Mouse (Mus musculus): ENCODE measurements around the gene Ric8b. TPM values are rescaled to one million over a fixed set of nuclear protein-coding genes. Genes with fewer than 3 reads are reported as not detected.
A peak's percentile ranks its signal among the peaks of the same experiment; 100 is the strongest.

Gene Ric8b
- polyA plus RNA-seq, 1 experiment from 2014 or later, result 19.2 TPM

GRCm38 (mm10) chr10:84945692-84946091 is 28.3 kb downstream of the Ric8b start:
- Histone ChIP-seq H3K4me2 (no peak overlapping the region), H3K27ac (no peak overlapping the region), H3K36me3 (peaks cover 8% of the 10 kb centered on the region), H3K9ac (no peak overlapping the region), H3K27me3 (replicated peaks) (no peaks in the 10 kb centered on the region), H3K9me3 (no peaks in the 10 kb centered on the region), H3K4me3 (replicated peaks) (no peak overlapping the region), H3K4me1 (peaks cover 19% of the 10 kb centered on the region; the same call in 1 of the 2 replicates)
- ATAC-seq (ENCODE audit: insufficient read depth, low FRiP score, low read depth), result no peak
- WGBS, result 87% methylated on average over 3 of the region's 3 CpGs

DNA sequence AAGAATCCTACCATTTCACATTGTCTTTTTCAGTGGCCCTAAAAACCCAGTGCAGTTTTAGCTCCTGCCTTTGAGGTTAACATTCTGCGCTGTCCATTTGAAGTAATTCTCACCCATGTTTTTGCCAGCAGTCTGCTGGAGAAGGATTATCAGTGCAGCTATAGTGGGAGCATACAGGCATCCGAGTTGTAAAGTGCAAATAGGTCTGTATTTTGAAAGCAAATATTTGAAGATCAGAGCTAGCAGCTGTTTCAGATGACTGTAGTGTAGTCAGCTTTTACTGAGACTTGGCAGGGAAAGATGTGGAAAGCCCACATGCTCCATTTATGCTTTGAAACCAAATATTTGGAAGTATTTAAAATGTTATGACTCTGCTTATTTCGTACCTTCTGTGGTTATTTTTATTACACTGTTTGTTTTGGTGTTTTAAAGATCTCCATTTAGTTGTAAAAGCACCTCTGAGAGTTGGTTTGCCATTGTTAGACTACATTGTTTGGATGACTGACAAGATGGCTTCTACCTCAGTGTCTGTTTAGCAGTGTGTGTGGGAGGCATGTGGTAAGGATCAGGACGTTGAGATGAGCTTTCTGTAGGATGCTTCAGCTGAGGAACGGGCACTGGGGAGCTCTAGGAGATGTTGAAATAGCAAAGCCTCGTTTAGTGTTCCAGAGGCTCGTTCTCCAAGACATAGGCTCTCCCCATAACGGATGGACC is 31.7 kb downstream of the Ric8b start:
- H3K4me3 ChIP-seq (replicated peaks), result no peak overlapping the region
- peaks cover 19% of the 10 kb centered on the region; the same call in 1 of the 2 replicates for H3K4me1 ChIP-seq
- H3K36me3 ChIP-seq, result peaks cover 8% of the 10 kb centered on the region
- no peaks in the 10 kb centered on the region for H3K27me3 ChIP-seq (replicated peaks)
- no peak overlapping the region for H3K4me2 ChIP-seq
- H3K27ac ChIP-seq, result no peak overlapping the region
- 29% methylated on average over 8 of the region's 8 CpGs for WGBS
- no peaks in the 10 kb centered on the region for H3K9me3 ChIP-seq
- ATAC-seq (ENCODE audit: insufficient read depth, low FRiP score, low read depth), result peak; percentile 66; the same call in 1 of the 2 replicates
- no peak overlapping the region for H3K9ac ChIP-seq

DNA sequence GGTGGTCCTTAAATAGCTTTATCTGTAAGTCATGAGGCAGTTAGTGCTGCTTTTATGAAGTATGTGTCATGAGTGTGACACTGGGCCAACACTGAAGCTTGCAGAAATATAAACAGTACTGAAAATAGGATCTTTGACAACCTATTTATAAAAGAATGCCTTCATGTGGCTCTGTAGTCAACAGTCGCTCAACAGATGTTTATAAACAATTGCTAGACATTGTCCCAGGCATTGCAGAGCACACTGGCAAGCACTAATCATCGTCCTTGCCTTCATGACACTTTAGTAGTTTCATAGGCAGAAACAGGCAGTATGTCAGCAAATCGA is 32.2 kb downstream of the Ric8b start:
- H3K36me3 ChIP-seq, result peaks cover 8% of the 10 kb centered on the region
- no peaks in the 10 kb centered on the region for H3K9me3 ChIP-seq
- H3K4me3 ChIP-seq (replicated peaks), result no peak overlapping the region
- no peak overlapping the region for H3K4me2 ChIP-seq
- WGBS, result 48% methylated on average over 3 of the region's 3 CpGs
- peaks cover 19% of the 10 kb centered on the region; the same call in 1 of the 2 replicates for H3K4me1 ChIP-seq
- no peak for ATAC-seq (ENCODE audit: insufficient read depth, low FRiP score, low read depth)
- H3K9ac ChIP-seq, result no peak overlapping the region
- no peaks in the 10 kb centered on the region for H3K27me3 ChIP-seq (replicated peaks)
- no peak overlapping the region for H3K27ac ChIP-seq

DNA sequence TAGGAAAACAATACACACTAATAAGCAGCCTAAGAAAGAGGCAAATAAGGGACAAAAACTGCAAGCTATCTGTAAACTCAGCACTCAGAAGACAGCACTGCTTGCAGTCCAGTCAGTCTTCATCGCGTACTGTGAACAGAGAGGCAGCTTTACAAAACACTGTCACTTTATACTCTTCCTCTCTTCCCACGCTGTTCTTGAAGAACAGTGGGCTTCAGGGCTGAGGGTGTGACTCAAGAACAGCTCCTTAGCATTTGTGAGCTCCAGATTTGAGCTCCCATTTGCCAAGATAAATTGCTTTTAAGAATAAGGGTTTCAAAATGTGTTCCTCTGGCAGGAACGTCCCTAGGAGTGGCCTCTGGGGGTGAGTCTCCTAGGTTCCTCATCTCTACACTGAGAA is 33.0 kb downstream of the Ric8b start:
- Histone ChIP-seq H3K4me1 (peaks cover 22% of the 10 kb centered on the region; the same call in 1 of the 2 replicates), H3K4me3 (replicated peaks) (no peak overlapping the region), H3K4me2 (no peak overlapping the region), H3K27me3 (replicated peaks) (no peaks in the 10 kb centered on the region), H3K9ac (no peak overlapping the region), H3K27ac (no peak overlapping the region), H3K9me3 (no peaks in the 10 kb centered on the region), H3K36me3 (peaks cover 8% of the 10 kb centered on the region)
- no peak for ATAC-seq (ENCODE audit: insufficient read depth, low FRiP score, low read depth)
- WGBS, result 65% methylated on average over 4 of the region's 4 CpGs

- H3K4me2 ChIP-seq, result no peak overlapping the region
- no peak for ATAC-seq (ENCODE audit: insufficient read depth, low FRiP score, low read depth)
- no peak overlapping the region for H3K9ac ChIP-seq
- H3K36me3 ChIP-seq, result no peaks in the 10 kb centered on the region
- H3K27ac ChIP-seq, result no peak overlapping the region
- no peaks in the 10 kb centered on the region for H3K27me3 ChIP-seq (replicated peaks)
- WGBS, result 91% methylated on average over 10 of the region's 10 CpGs
- no peak overlapping the region for H3K4me3 ChIP-seq (replicated peaks)
- H3K4me1 ChIP-seq, result peaks cover 16% of the 10 kb centered on the region; the same call in 1 of the 2 replicates
- no peaks in the 10 kb centered on the region for H3K9me3 ChIP-seq
Observed at GRCm38 (mm10) chr10:84954236-84954635, 36.8 kb downstream of the Ric8b start.

- peaks cover 5% of the 10 kb centered on the region; the same call in 1 of the 2 replicates for H3K4me1 ChIP-seq
- H3K27me3 ChIP-seq (replicated peaks), result no peaks in the 10 kb centered on the region
- H3K4me2 ChIP-seq, result no peak overlapping the region
- ATAC-seq (ENCODE audit: insufficient read depth, low FRiP score, low read depth), result no peak
- H3K27ac ChIP-seq, result no peak overlapping the region
- no peak overlapping the region for H3K9ac ChIP-seq
- H3K36me3 ChIP-seq, result no peaks in the 10 kb centered on the region
- no peaks in the 10 kb centered on the region for H3K9me3 ChIP-seq
- no peak overlapping the region for H3K4me3 ChIP-seq (replicated peaks)
- WGBS, result 53% methylated on average over 4 of the region's 4 CpGs
Observed at GRCm38 (mm10) chr10:84956173-84956572, 38.8 kb downstream of the Ric8b start.

- Histone ChIP-seq H3K4me3 (replicated peaks) (no peak overlapping the region), H3K36me3 (0 out of 2 replicates have a peak, but pooled peaks cover 3% of the 10 kb centered on the region), H3K27ac (no peak overlapping the region), H3K9ac (no peak overlapping the region), H3K4me1 (peaks cover 10% of the 10 kb centered on the region; the same call in 1 of the 2 replicates), H3K4me2 (no peak overlapping the region), H3K27me3 (replicated peaks) (no peaks in the 10 kb centered on the region), H3K9me3 (no peaks in the 10 kb centered on the region)
- WGBS, result 92% methylated on average over 2 of the region's 2 CpGs
- ATAC-seq (ENCODE audit: insufficient read depth, low FRiP score, low read depth), result no peak
Observed at GRCm38 (mm10) chr10:84958597-84958996, 41.2 kb downstream of the Ric8b start.

DNA sequence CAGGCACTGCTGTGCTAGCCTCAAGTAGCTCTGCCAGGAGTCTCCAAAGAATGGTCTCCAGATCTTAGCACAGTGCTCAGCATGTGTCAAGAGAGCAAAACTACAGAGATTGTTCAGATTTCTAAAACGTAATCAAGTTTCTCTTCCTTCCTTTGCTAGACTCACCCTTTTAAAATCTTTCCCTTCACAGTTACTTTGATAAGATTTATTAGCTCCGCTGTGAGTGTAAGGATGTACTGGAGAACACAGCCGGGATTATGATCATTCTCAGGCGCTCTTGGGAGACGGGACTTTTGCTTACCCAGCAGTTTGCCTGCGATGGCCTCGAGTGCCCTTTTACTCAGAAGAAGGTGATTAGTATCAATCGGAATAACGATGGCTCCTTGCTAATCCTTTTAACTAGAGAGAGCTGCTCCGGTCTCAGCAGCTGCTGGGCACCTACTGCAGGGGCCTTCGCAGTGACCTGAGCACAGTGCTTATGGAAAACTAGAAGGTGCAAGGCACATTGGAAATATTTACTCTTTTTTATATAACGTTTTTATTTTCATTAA is 43.0 kb downstream of the Ric8b start:
- H3K4me2 ChIP-seq, result no peak overlapping the region
- H3K9ac ChIP-seq, result no peak overlapping the region
- 0 out of 2 replicates have a peak, but pooled peaks cover 3% of the 10 kb centered on the region for H3K36me3 ChIP-seq
- no peak overlapping the region for H3K4me3 ChIP-seq (replicated peaks)
- peaks cover 8% of the 10 kb centered on the region; the same call in 1 of the 2 replicates for H3K4me1 ChIP-seq
- H3K27me3 ChIP-seq (replicated peaks), result no peaks in the 10 kb centered on the region
- WGBS, result 61% methylated on average over 12 of the region's 12 CpGs
- no peaks in the 10 kb centered on the region for H3K9me3 ChIP-seq
- no peak overlapping the region for H3K27ac ChIP-seq
- ATAC-seq (ENCODE audit: insufficient read depth, low FRiP score, low read depth), result no peak

GRCm38 (mm10) chr10:84963126-84963525 is 45.7 kb downstream of the Ric8b start:
- H3K27ac ChIP-seq, result no peak overlapping the region
- 0 out of 2 replicates have a peak, but pooled peaks cover 3% of the 10 kb centered on the region for H3K36me3 ChIP-seq
- 0 out of 2 replicates have a peak, but pooled peaks cover 6% of the 10 kb centered on the region for H3K4me1 ChIP-seq
- no peak for ATAC-seq (ENCODE audit: insufficient read depth, low FRiP score, low read depth)
- H3K4me3 ChIP-seq (replicated peaks), result no peak overlapping the region
- H3K4me2 ChIP-seq, result no peak overlapping the region
- no peaks in the 10 kb centered on the region for H3K9me3 ChIP-seq
- H3K9ac ChIP-seq, result no peak overlapping the region
- WGBS, result 79% methylated on average over 5 of the region's 5 CpGs
- H3K27me3 ChIP-seq (replicated peaks), result no peaks in the 10 kb centered on the region

DNA sequence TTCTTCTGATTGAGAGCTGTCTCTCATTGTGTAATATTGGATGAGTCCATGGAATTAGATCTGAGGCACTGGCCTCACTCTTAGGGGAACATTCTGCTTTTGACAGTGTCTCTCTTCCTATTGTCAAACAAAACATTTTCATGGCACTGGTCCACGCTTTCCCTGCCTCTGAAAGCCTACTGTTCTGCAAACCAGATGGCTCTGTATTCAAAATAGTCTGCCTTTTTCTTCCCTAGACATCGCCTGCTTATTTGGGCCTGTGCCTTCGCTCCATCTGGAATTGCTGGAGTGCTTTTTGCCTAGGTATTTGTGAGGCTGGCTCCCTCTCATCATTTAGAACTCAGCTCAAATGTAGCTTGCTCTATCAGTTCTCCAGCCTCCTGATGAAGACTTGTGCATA is 46.3 kb downstream of the Ric8b start:
- Histone ChIP-seq H3K9me3 (no peaks in the 10 kb centered on the region), H3K4me3 (replicated peaks) (no peak overlapping the region), H3K4me2 (no peak overlapping the region), H3K4me1 (0 out of 2 replicates have a peak, but pooled peaks cover 6% of the 10 kb centered on the region), H3K27ac (no peak overlapping the region), H3K27me3 (replicated peaks) (no peaks in the 10 kb centered on the region), H3K36me3 (0 out of 2 replicates have a peak, but pooled peaks cover 3% of the 10 kb centered on the region), H3K9ac (no peak overlapping the region)
- ATAC-seq (ENCODE audit: insufficient read depth, low FRiP score, low read depth), result no peak
- 70% methylated on average over 3 of the region's 3 CpGs for WGBS

DNA sequence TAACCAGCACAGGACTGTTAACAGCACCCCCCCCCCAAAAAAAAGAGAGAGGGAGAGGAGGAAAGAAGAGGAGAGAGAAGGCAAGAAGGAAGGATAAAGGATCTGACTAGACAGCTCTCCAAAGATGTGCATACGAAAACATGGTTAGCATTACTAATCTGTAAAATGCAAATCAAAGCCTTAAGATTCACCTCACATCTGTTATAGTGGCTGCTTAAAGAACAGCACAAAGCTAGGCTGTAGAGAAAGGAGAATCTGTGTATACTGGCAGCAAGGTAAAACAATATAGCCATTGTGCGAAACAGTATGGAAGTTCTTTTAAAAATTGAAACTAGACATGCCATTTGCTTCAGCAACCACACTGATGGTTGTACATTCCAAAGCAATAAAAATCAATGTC is 49.1 kb downstream of the Ric8b start:
- Histone ChIP-seq H3K4me3 (replicated peaks) (no peak overlapping the region), H3K27me3 (replicated peaks) (no peaks in the 10 kb centered on the region), H3K9ac (no peak overlapping the region), H3K4me1 (0 out of 2 replicates have a peak, but pooled peaks cover 6% of the 10 kb centered on the region), H3K36me3 (peaks cover 8% of the 10 kb centered on the region), H3K9me3 (no peaks in the 10 kb centered on the region), H3K27ac (no peak overlapping the region), H3K4me2 (no peak overlapping the region)
- ATAC-seq (ENCODE audit: insufficient read depth, low FRiP score, low read depth), result no peak
- WGBS, result 91% methylated on average over 2 of the region's 2 CpGs

DNA sequence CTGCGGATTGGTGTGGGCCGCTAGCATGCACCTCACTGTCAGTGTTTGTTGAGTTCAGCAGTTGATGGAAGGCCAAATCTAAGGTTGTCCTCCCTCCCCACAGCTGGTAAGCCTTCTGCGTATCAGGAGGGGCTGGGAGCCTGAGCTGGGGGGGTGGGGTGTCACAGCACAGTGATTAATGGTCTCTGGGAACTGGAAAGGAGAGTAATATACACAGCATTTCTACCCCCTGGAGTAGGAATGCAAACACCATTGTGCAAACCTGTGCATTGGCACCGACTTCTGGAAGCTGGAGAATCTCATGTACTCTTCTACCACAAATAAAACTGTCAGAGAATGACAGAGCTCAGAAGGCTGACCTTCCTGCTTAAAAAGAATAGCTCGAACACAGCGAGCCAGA is 50.2 kb downstream of the Ric8b start:
- Histone ChIP-seq H3K4me2 (no peak overlapping the region), H3K27ac (peak overlapping the region; percentile 59; the same call in 1 of the 2 replicates), H3K27me3 (replicated peaks) (no peaks in the 10 kb centered on the region), H3K4me1 (0 out of 2 replicates have a peak, but pooled peaks cover 6% of the 10 kb centered on the region), H3K36me3 (peaks cover 6% of the 10 kb centered on the region), H3K9me3 (no peaks in the 10 kb centered on the region), H3K4me3 (replicated peaks) (no peak overlapping the region), H3K9ac (no peak overlapping the region)
- WGBS, result 16% methylated on average over 6 of the region's 6 CpGs
- peak; percentile 84 for ATAC-seq (ENCODE audit: insufficient read depth, low FRiP score, low read depth)

Data from stomach, embryonic 15.5 days (tissue).